Mouse (Mus musculus) heart, embryonic 10.5 days (tissue): ENCODE results near the gene Gnat1. TPM values are rescaled to one million over a fixed set of nuclear protein-coding genes. Genes with fewer than 3 reads are reported as not detected.
A peak's percentile ranks its signal among the peaks of the same experiment; 100 is the strongest.

Experiments
- DNase-seq: peaks from one replicate; pipeline ENCODE4 v3.0.0-alpha.2; 2017; ENCODE audit warnings: low spot score
- H3K27ac ChIP-seq: fragments of 300-500 bp; sonication (generic); 2 replicates; pipeline ENCODE4 v1.5.1; 2016; ENCODE audit warnings: mild to moderate bottlenecking
- H3K27me3 ChIP-seq: fragments of 300-500 bp; sonication (generic); 2 replicates; pipeline ENCODE4 v1.6.1; 2016; ENCODE audit warnings: mild to moderate bottlenecking; ENCODE audit not compliant: poor library complexity, insufficient read depth, severe bottlenecking
- H3K36me3 ChIP-seq: fragments of 300-500 bp; sonication (generic); 2 replicates; pipeline ENCODE4 v1.6.1; 2016; ENCODE audit warnings: mild to moderate bottlenecking, moderate library complexity
- H3K4me1 ChIP-seq: fragments of 300-500 bp; sonication (generic); 2 replicates; pipeline ENCODE4 v1.6.1; 2016; ENCODE audit warnings: mild to moderate bottlenecking
- H3K4me3 ChIP-seq: fragments of 300-500 bp; sonication (generic); 2 replicates; pipeline ENCODE4 v1.5.1; 2016; ENCODE audit warnings: mild to moderate bottlenecking, moderate library complexity
- H3K9me3 ChIP-seq: fragments of 300-500 bp; sonication (generic); 2 replicates; pipeline ENCODE4 v1.6.1; 2016; ENCODE audit warnings: mild to moderate bottlenecking, moderate library complexity
- WGBS: fragments of 180-500 bp; shearing (Covaris S2); methylation state at CpG from one replicate; pipeline ENCODE4 v1.1.7; 2016; 5-methylcytosine and 5-hydroxymethylcytosine counted together
- polyA plus RNA-seq: library from polyadenylated mRNA; unstranded; fragments of >200 nt; fragmentation: Nextera tagmentation; extraction: Ambion mirVana; gene quantifications from 2 replicates; pipeline ENCODE4 v1.2.1, GENCODE M21; 2016

Gene Gnat1
- polyA plus RNA-seq, 1 experiment from 2014 or later, result 3.2 TPM

GRCm38 (mm10) chr9:107663525-107663924 lies 16.0 kb downstream of the Gnat1 start:
- no peaks in the 10 kb centered on the region for H3K9me3 ChIP-seq
- H3K4me1 ChIP-seq, result peaks cover 48% of the 10 kb centered on the region
- H3K27me3 ChIP-seq, result peaks cover 67% of the 10 kb centered on the region
- DNase-seq, result no peak
- H3K27ac ChIP-seq, result 0 out of 2 replicates have a peak overlapping the region, but pooled peaks have one; percentile 13
- H3K4me3 ChIP-seq, result no peak overlapping the region
- no peaks in the 10 kb centered on the region for H3K36me3 ChIP-seq
- WGBS, result 57% methylated on average over 9 of the region's 9 CpGs

GRCm38 (mm10) chr9:107662342-107662741 lies 17.2 kb downstream of the Gnat1 start:
- no peaks in the 10 kb centered on the region for H3K9me3 ChIP-seq
- peaks cover 64% of the 10 kb centered on the region for H3K27me3 ChIP-seq
- no peak overlapping the region for H3K27ac ChIP-seq
- WGBS, result 66% methylated on average over 8 of the region's 8 CpGs
- H3K36me3 ChIP-seq, result no peaks in the 10 kb centered on the region
- no peak for DNase-seq
- no peak overlapping the region for H3K4me3 ChIP-seq
- H3K4me1 ChIP-seq, result peaks cover 40% of the 10 kb centered on the region

GRCm38 (mm10) chr9:107660777-107661176 lies 18.7 kb downstream of the Gnat1 start:
- H3K4me1 ChIP-seq, result peaks cover 32% of the 10 kb centered on the region
- no peak overlapping the region for H3K4me3 ChIP-seq
- H3K9me3 ChIP-seq, result no peaks in the 10 kb centered on the region
- H3K36me3 ChIP-seq, result no peaks in the 10 kb centered on the region
- H3K27ac ChIP-seq, result no peak overlapping the region
- H3K27me3 ChIP-seq, result peaks cover 54% of the 10 kb centered on the region
- WGBS, result 72% methylated on average over 3 of the region's 3 CpGs
- DNase-seq, result no peak

- Histone ChIP-seq H3K36me3 (no peaks in the 10 kb centered on the region), H3K9me3 (no peaks in the 10 kb centered on the region), H3K27me3 (peaks cover 46% of the 10 kb centered on the region), H3K27ac (peak overlapping the region; percentile 42; the same call in 1 of the 2 replicates), H3K4me1 (peaks cover 29% of the 10 kb centered on the region), H3K4me3 (no peak overlapping the region)
- WGBS, result 73% methylated on average over 3 of the region's 3 CpGs
- DNase-seq, result no peak
These were observed 19.6 kb downstream of the Gnat1 start for GRCm38 (mm10) chr9:107659961-107660360.

GRCm38 (mm10) chr9:107659551-107659950 lies 20.0 kb downstream of the Gnat1 start:
- Histone ChIP-seq H3K27ac (peak overlapping the region; percentile 42; the same call in 1 of the 2 replicates), H3K4me1 (peaks cover 29% of the 10 kb centered on the region), H3K9me3 (no peaks in the 10 kb centered on the region), H3K4me3 (no peak overlapping the region), H3K27me3 (peaks cover 43% of the 10 kb centered on the region), H3K36me3 (no peaks in the 10 kb centered on the region)
- DNase-seq, result no peak
- 81% methylated on average over 10 of the region's 10 CpGs for WGBS

GRCm38 (mm10) chr9:107658096-107658495 lies 21.4 kb downstream of the Gnat1 start:
- DNase-seq, result no peak
- Histone ChIP-seq H3K27me3 (peaks cover 35% of the 10 kb centered on the region), H3K27ac (no peak overlapping the region), H3K4me1 (peaks cover 19% of the 10 kb centered on the region), H3K4me3 (no peak overlapping the region), H3K9me3 (no peaks in the 10 kb centered on the region), H3K36me3 (no peaks in the 10 kb centered on the region)
- WGBS, result 77% methylated on average over 6 of the region's 6 CpGs

GRCm38 (mm10) chr9:107657144-107657543 lies 22.4 kb downstream of the Gnat1 start:
- Histone ChIP-seq H3K4me3 (no peak overlapping the region), H3K4me1 (peaks cover 10% of the 10 kb centered on the region), H3K36me3 (no peaks in the 10 kb centered on the region), H3K27ac (no peak overlapping the region), H3K27me3 (peaks cover 27% of the 10 kb centered on the region), H3K9me3 (no peaks in the 10 kb centered on the region)
- DNase-seq, result no peak
- 80% methylated on average over 5 of the region's 5 CpGs for whole genome bisulfite sequencing

- no peak for DNase-seq
- Histone ChIP-seq H3K27ac (no peak overlapping the region), H3K9me3 (no peaks in the 10 kb centered on the region), H3K4me1 (peaks cover 27% of the 10 kb centered on the region), H3K4me3 (no peak overlapping the region), H3K27me3 (peaks cover 30% of the 10 kb centered on the region), H3K36me3 (no peaks in the 10 kb centered on the region)
- WGBS, result 74% methylated on average over 4 of the region's 4 CpGs
These were observed 24.9 kb downstream of the Gnat1 start for GRCm38 (mm10) chr9:107654585-107654984.

GRCm38 (mm10) chr9:107653474-107653873 lies 26.0 kb downstream of the Gnat1 start:
- WGBS, result 83% methylated on average over 2 of the region's 2 CpGs
- Histone ChIP-seq H3K27ac (no peak overlapping the region), H3K4me3 (no peak overlapping the region), H3K36me3 (no peaks in the 10 kb centered on the region), H3K27me3 (peaks cover 19% of the 10 kb centered on the region; the same call in 1 of the 2 replicates), H3K4me1 (peaks cover 27% of the 10 kb centered on the region), H3K9me3 (no peaks in the 10 kb centered on the region)
- no peak for DNase-seq

- 0 out of 2 replicates have a peak overlapping the region, but pooled peaks have one; percentile 14 for H3K27ac ChIP-seq
- H3K4me1 ChIP-seq, result peaks cover 16% of the 10 kb centered on the region
- H3K36me3 ChIP-seq, result no peaks in the 10 kb centered on the region
- peaks cover 12% of the 10 kb centered on the region; the same call in 1 of the 2 replicates for H3K27me3 ChIP-seq
- no peak for DNase-seq
- H3K9me3 ChIP-seq, result no peaks in the 10 kb centered on the region
- H3K4me3 ChIP-seq, result no peak overlapping the region
- 51% methylated on average over 12 of the region's 12 CpGs for WGBS
These were observed 28.6 kb downstream of the Gnat1 start for GRCm38 (mm10) chr9:107650708-107651481.

GRCm38 (mm10) chr9:107650225-107650624 lies 29.3 kb downstream of the Gnat1 start:
- peaks cover 12% of the 10 kb centered on the region; the same call in 1 of the 2 replicates for H3K27me3 ChIP-seq
- WGBS, result 67% methylated on average over 7 of the region's 7 CpGs
- H3K36me3 ChIP-seq, result no peaks in the 10 kb centered on the region
- no peak overlapping the region for H3K27ac ChIP-seq
- peaks cover 17% of the 10 kb centered on the region for H3K4me1 ChIP-seq
- DNase-seq, result no peak
- H3K4me3 ChIP-seq, result no peak overlapping the region
- H3K9me3 ChIP-seq, result no peaks in the 10 kb centered on the region

GRCm38 (mm10) chr9:107648767-107649166 lies 30.7 kb downstream of the Gnat1 start:
- DNase-seq, result no peak
- H3K9me3 ChIP-seq, result no peaks in the 10 kb centered on the region
- no peak overlapping the region for H3K27ac ChIP-seq
- no peak overlapping the region for H3K4me3 ChIP-seq
- no peaks in the 10 kb centered on the region for H3K36me3 ChIP-seq
- peaks cover 16% of the 10 kb centered on the region; the same call in 1 of the 2 replicates for H3K27me3 ChIP-seq
- peaks cover 30% of the 10 kb centered on the region for H3K4me1 ChIP-seq
- WGBS, result 48% methylated on average over 3 of the region's 3 CpGs

GRCm38 (mm10) chr9:107646975-107647374 lies 32.5 kb downstream of the Gnat1 start:
- Histone ChIP-seq H3K4me3 (no peak overlapping the region), H3K9me3 (no peaks in the 10 kb centered on the region), H3K36me3 (no peaks in the 10 kb centered on the region), H3K27ac (no peak overlapping the region), H3K4me1 (peaks cover 30% of the 10 kb centered on the region), H3K27me3 (peaks cover 16% of the 10 kb centered on the region; the same call in 1 of the 2 replicates)
- 78% methylated on average over 6 of the region's 6 CpGs for WGBS
- DNase-seq, result no peak
